Mouse (Mus musculus) R1 (cell line): ENCODE data around the gene Dusp1.
A peak's percentile ranks its signal among the peaks of the same experiment; 100 is the strongest.

Source experiments
- DNase-seq: peaks from one replicate; pipeline ENCODE4 v3.0.0-alpha.2; 2018; ENCODE audit warnings: low read depth, low spot score

Gene Dusp1

DNA sequence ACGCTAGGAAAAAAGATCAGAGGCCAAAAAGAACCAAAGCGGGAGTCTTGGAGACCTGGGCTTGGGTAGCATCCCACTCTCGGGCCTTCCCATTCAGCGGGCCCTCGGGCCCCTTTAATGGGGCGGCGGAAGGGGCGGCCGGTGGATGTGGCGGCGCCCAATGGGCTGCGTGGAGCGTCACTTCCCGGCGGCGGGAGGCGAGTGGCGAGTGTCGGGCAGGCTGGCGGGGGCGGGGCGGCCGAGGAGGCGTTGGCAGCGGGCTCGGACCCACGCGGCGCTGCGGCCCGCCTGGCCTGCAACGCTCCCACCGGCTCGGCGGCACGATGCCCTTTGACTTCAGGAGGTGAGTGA lies 663 bp downstream of the Dusp1 start, which contains the start of gene Ergic1:
Gene Ergic1, plus strand, starts transcription at position 200 of the 351 bp plus-strand sequence.
- DNase-seq: peak; percentile 80

- DNase-seq: peak; percentile 64
These were observed 1.2 kb downstream of the Dusp1 start for GRCm38 (mm10) chr17:26560526-26561289.

- DNase-seq: no peak
These were observed 8.9 kb downstream of the Dusp1 start for GRCm38 (mm10) chr17:26553033-26553432.

GRCm38 (mm10) chr17:26551104-26551503 lies 10.8 kb downstream of the Dusp1 start:
- DNase-seq: no peak

GRCm38 (mm10) chr17:26549148-26549809 lies 12.6 kb downstream of the Dusp1 start:
- DNase-seq: peak; percentile 97

DNA sequence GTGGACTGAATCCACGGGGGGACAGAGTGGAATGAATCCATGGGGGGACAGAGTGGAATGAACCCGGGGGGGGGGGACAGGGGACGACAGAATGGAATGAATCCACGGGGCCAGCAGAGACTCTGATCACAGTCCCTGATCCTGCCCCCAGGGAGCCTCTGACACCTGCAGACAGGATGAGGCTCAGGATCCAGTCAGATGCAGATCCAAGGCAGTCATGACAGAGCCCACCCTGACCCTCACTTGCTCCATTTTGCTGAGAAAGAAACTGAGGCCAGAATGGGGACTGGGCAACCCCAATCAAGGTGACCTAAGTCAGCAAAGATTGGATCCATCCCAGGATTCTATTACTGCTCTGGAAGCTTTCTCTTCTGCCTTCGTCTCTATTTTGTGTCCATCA lies 13.4 kb downstream of the Dusp1 start:
- DNase-seq: no peak

- peak; percentile 78 for DNase-seq
These were observed 14.2 kb downstream of the Dusp1 start for GRCm38 (mm10) chr17:26547771-26548170.

DNA sequence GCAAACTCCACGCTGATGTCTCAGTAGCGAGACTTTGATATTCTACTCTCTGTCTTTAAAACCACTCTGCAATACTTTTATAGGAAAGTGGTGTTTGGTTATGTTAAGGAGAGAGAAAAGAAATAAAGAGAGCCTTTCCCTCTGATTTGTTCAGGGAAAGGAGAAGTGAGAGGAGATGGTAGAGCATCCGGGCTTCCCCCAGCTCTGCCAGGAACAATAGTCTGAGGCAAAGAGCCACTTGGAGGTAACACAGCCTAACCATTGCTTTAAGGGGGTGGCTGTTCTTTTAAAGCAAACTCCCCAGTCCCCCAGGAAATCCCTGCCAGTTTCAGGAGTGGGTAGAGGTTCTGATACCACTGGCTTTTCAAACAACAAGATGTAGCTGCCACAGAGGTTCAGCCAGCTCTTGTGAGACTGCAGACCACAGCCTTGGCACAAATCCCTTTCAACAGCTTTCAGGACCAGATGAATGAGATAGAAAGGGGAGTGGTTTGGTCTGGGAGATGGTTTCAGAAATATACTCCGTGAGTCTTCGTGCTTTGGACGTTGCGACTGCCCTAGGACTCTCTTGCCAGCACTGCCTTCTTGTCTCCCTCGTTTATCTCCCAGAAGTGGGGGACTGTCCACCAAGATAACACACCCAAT lies 17.5 kb downstream of the Dusp1 start:
- no peak for DNase-seq

DNA sequence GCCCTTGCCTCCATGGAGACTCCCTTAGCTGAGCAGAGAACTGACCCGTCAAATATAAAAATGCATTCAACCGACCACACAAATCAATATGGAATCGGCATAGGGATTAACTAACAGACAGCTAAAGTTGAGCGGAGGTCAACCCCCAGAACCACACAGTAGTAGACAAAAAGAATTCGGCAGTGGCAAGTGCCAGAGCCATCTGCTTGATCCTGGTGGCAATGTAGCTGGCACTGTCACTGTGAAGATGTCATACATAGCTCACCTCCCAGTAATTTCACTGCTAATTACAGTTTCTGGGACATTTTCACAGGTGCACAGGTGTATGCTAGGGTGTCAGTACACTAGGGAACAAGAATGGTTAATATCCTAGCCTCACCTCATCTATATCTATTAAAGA lies 21.8 kb downstream of the Dusp1 start:
- no peak for DNase-seq

GRCm38 (mm10) chr17:26537722-26538471 lies 24.0 kb downstream of the Dusp1 start:
- peak; percentile 85 for DNase-seq

DNA sequence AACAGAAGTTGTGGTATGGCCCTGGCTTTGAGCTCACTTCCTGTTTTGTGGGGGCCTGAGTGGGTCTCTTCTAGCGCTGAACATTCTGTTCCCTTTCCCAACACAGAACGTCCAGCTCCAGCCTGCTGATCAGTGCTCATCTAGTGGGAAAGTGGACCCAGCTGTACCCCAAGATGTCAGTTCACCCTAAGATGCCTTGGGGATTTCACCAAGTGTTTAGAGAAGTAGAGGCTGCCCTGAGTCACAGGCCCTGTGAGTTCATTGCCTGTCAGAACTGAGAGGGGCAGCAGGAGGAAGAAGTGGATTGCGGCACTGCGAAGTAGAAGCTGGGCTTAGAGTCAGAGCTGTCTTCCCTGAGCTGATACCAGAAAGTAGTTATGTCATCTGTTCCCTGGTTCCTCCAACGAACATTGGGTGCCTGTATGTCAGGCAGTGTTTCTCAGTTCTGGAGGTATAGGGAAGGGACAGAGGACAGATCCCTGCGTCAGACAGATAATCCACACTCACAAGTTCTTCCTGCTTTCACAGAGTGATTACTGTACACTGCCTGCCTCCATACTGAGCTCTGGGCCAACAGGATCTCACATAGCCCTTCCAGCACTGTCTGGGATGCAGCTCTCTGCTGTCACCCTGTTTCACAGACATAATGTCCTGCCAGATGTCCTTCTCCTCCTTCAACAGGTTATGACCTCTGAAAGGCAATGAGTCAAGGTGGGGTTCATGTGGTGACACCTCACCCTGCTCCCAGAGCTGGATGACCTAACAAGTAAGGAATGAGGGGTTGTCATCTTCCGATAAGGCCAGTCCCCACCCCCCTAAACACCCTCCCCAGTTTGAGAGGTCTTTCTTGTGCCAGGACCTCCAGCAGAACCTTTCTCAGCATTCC lies 26.4 kb downstream of the Dusp1 start:
- no peak for DNase-seq

- DNase-seq: no peak
These were observed 27.2 kb downstream of the Dusp1 start for GRCm38 (mm10) chr17:26534695-26535094.

- no peak for DNase-seq
These were observed 28.0 kb downstream of the Dusp1 start for GRCm38 (mm10) chr17:26533871-26534372.

GRCm38 (mm10) chr17:26532476-26533045 lies 29.4 kb downstream of the Dusp1 start:
- DNase-seq: no peak

DNA sequence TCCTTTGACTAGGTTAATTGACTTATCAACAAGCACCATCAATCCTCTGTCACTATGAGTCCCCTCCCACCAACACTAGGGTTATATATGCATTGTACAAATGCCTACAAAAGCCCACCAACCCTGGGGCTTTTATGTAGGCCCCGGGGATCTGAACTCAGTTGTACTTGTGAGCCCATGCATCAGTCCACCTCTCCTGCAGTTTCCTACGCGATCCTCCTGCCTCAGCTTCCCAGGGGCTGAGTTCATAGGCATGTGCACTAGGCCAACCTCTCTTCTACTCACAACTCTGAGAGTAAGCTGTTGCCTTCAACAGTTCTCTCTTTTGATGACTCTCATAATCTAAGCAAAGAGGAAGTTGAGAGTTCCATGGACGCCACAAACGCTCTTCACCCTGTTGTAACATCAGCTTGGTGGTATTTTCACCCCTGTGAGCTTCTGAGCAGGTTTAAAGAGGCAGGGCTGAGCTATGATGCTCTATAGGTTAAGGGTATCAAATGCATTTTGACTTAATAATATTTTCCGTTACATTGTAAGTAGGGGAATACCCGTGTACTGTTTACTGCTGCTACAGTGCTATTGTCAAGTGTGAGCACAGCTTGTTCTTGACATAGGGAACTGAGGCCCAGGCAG lies 30.4 kb downstream of the Dusp1 start:
- no peak for DNase-seq

GRCm38 (mm10) chr17:26530590-26531081 lies 31.3 kb downstream of the Dusp1 start:
- no peak for DNase-seq

DNA sequence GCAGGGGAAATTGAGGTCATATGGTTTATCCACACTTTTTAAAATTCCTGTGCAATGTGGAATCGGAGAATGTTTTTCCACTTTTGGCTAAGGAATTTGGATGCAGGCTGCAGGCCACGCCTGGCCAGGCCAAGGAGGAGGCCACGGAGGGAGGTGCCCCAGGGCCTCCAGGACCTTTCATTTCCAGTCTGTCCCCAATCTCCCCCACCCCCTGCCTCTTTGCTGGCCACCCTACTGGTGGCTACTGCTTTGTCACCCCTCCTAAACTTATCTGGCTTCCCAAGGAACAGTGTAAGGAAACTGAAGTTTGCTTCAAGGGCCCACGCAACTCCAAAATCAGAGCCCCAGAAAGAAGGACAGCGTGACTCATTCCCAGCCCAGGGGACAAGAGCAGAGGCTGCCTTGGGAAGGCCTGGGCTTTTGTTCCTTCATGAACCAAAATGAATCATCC lies 32.1 kb downstream of the Dusp1 start:
- DNase-seq: no peak

DNA sequence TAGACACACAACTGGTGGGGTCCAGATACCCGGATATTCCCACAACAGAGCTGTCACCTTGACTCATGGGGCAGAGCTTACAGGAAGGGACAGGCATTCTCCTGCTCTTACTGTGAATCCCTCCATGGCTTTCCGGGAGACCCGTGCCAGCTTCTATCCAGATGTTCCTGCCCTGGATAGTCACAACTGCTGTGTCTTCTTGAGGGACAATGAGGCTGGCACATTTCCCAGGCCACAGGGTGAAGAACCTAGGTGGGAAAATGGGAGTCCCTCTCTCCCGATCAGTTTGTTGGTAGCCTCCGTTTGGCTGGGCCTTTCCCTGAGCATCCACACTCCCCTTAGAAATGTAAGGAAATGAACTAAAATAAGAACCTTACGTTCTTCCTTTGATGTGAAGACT lies 33.2 kb downstream of the Dusp1 start:
- no peak for DNase-seq

DNA sequence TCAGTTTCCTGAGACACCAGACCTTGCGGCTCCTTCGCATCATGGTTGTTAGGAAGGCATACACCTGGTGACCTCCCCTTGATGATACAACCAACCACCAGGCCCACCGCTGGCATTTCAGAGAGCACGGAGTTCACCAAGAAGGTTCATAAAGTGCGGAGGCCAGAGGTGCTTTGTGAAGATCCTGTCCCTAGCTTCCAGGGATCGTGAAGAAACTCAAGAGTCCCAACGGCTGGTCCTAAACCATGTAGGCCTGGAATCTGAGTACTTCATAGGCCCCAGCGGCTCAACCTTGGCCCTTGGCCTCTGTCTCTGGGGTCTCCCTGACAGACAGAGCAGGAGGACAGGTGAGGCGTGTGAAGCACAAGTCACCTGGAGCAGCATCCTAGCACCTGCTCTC lies 34.6 kb downstream of the Dusp1 start:
- no peak for DNase-seq

DNA sequence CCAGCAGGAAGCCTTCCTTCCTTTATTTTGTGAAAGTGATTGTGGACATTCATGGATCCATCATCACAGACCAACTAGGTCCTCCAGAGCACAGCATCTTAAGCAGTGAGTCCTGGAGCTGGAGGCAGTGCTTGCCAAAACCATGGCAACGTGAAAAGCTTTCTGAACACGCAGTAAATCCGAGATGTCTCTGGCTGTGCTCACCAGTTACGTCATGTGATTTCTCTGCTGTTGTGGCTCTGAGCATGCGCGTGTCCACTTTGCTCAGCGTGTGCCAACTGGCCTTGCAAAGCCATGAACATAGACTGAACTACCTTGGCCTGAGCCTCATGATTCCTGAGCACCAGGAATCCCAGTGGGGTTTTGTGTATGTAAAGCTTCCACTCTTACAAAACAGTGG lies 36.6 kb downstream of the Dusp1 start:
- DNase-seq: no peak
